8 mouse cellular contexts compared by ENCODE assay signal in the genomic region with DNA sequence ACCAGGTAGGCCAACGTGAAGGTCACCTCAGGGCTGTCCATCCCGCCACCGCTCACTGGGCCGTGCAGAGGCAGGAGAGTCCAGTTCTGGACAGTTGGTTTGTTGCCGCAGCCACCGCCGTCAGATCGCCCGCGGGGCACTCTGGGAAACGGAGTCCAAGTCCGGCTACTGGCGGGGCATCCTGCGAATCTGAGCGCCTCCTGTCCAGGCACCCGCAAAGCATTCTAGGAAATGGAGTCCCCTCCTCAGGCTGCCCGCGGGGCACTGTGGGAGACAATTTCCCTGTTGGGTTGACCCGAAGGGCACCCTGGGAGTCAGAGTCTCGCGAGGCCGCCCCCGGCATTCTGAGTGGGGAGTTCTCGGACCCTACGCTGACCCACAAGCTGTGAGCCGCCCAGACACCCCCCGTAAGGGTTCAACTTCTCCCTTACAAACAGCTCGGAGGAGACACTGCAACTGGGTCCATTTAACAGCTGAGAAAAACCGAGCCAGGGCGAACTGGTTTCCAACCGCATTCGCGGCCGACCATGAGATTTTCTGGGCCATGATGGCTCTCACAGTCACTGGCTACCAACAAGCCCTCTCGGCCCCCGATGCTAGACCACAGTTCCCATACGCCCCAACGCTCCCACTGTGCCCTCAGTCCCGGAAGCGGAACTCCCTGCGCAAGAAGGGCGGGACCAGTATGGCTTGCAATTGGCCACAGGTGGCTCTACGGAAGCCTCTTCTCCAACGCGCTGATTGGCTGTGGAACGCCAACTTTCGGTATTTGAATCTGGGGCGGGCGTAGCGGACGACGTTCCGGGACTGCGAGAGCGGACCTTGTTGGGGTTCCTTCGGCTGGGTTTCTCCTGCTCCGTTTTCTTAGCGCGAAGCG. TPM values are rescaled to one million over a fixed set of nuclear protein-coding genes. Genes with fewer than 3 reads are reported as not detected.
DNase-seq lines count a peak whose midpoint lies in the region; ATAC-seq and TF ChIP-seq lines count a peak whose summit lies in the region.

A gene (plus strand): TSS at position 342 of the 877 bp plus-strand sequence.
A gene (minus strand): TSS at position 630 of the 877 bp plus-strand sequence.

- WGBS in forebrain, embryonic 12.5 days, result under 1% methylated on average over 60 of the region's 60 CpGs
- under 1% methylated on average over 60 of the region's 60 CpGs for WGBS in heart, postnatal 0 days
- under 1% methylated on average over 60 of the region's 60 CpGs for WGBS in liver, embryonic 16.5 days (ENCODE audit: insufficient replicate concordance)
- WGBS in neural tube, embryonic 13.5 days, result under 1% methylated on average over 60 of the region's 60 CpGs

- no peak for TF ChIP-seq CTCF in E14TG2a.4 (conservative IDR thresholded peaks at IDR 0.05; ENCODE audit: low read length)
- no peak for TF ChIP-seq CTCF in heart, postnatal 0 days (IDR thresholded peaks at IDR 0.05; ENCODE audit: low read depth)
- no peak for TF ChIP-seq CTCF in testis, adult 2 months (IDR thresholded peaks at IDR 0.05; ENCODE audit: control insufficient read depth, insufficient read depth, insufficient replicate concordance, low read depth, low read length)

- peak; percentile 97 for ATAC-seq in forebrain, embryonic 12.5 days (ENCODE audit: low FRiP score)
- ATAC-seq in heart, postnatal 0 days (ENCODE audit: insufficient read depth, low read depth), result peak; percentile 96
- ATAC-seq in liver, embryonic 16.5 days (ENCODE audit: low read depth), result peak; percentile 92
- peak; percentile 97 for ATAC-seq in neural tube, embryonic 13.5 days (ENCODE audit: low read depth)

- peak; percentile 93 for TF ChIP-seq EP300 in heart, postnatal 0 days (IDR thresholded peaks at IDR 0.05; ENCODE audit: low read depth)

- peaks cover 63% of the 10 kb centered on the region for H3K4me1 ChIP-seq in E14TG2a.4 (replicated peaks; ENCODE audit: low read depth, low read length)
- H3K4me1 ChIP-seq in forebrain, embryonic 12.5 days, result peaks cover 36% of the 10 kb centered on the region
- H3K4me1 ChIP-seq in heart, postnatal 0 days (ENCODE audit: control insufficient read depth, insufficient read depth), result peaks cover 19% of the 10 kb centered on the region
- peaks cover 47% of the 10 kb centered on the region for H3K4me1 ChIP-seq in liver, embryonic 16.5 days (ENCODE audit: control insufficient read depth, low read depth, low read length)
- H3K4me1 ChIP-seq in neural tube, embryonic 13.5 days (replicated peaks), result peaks cover 34% of the 10 kb centered on the region
- peaks cover 7% of the 10 kb centered on the region for H3K4me1 ChIP-seq in testis, adult 2 months (ENCODE audit: control insufficient read depth, insufficient read depth, low read length)

- H3K4me2 ChIP-seq in forebrain, embryonic 12.5 days, result peak within 1 kb of the TSS; percentile 97
- peak within 1 kb of the TSS; percentile 86 for H3K4me2 ChIP-seq in heart, postnatal 0 days (ENCODE audit: low read depth, low read length)
- peak within 1 kb of the TSS; percentile 95 for H3K4me2 ChIP-seq in liver, embryonic 16.5 days (ENCODE audit: low read depth, low read length)
- H3K4me2 ChIP-seq in neural tube, embryonic 13.5 days, result peak within 1 kb of the TSS; percentile 95

- H3K27me3 ChIP-seq in E14TG2a.4 (ENCODE audit: insufficient read depth, low read length), result no peaks in the 10 kb centered on the region
- no peaks in the 10 kb centered on the region for H3K27me3 ChIP-seq in forebrain, embryonic 12.5 days
- no peaks in the 10 kb centered on the region for H3K27me3 ChIP-seq in heart, postnatal 0 days (ENCODE audit: control insufficient read depth, insufficient read depth, low read length)
- H3K27me3 ChIP-seq in liver, embryonic 16.5 days (ENCODE audit: control insufficient read depth, insufficient read depth, low read depth, low read length), result no peaks in the 10 kb centered on the region
- no peaks in the 10 kb centered on the region for H3K27me3 ChIP-seq in neural tube, embryonic 13.5 days
- H3K27me3 ChIP-seq in testis, adult 2 months (ENCODE audit: control insufficient read depth, insufficient read depth, low read length), result no peaks in the 10 kb centered on the region

- H3K9ac ChIP-seq in forebrain, embryonic 12.5 days, result peak within 1 kb of the TSS; percentile 86
- peak within 1 kb of the TSS; percentile 74 for H3K9ac ChIP-seq in heart, postnatal 0 days (replicated peaks; ENCODE audit: low read depth, low read length)
- peak within 1 kb of the TSS; percentile 94 for H3K9ac ChIP-seq in liver, embryonic 16.5 days (ENCODE audit: low read depth, low read length)
- H3K9ac ChIP-seq in neural tube, embryonic 13.5 days, result peak within 1 kb of the TSS; percentile 84

- peaks cover 67% of the 10 kb centered on the region for H3K36me3 ChIP-seq in E14TG2a.4 (ENCODE audit: insufficient read depth, low read length)
- H3K36me3 ChIP-seq in forebrain, embryonic 12.5 days (replicated peaks), result peaks cover 48% of the 10 kb centered on the region
- H3K36me3 ChIP-seq in heart, postnatal 0 days (replicated peaks; ENCODE audit: control insufficient read depth, insufficient read depth, low read length), result peaks cover 41% of the 10 kb centered on the region
- H3K36me3 ChIP-seq in liver, embryonic 16.5 days (ENCODE audit: control insufficient read depth, insufficient read depth), result peaks cover 41% of the 10 kb centered on the region
- peaks cover 35% of the 10 kb centered on the region for H3K36me3 ChIP-seq in neural tube, embryonic 13.5 days
- H3K36me3 ChIP-seq in testis, adult 2 months (ENCODE audit: control insufficient read depth, insufficient read depth, low read length), result peaks cover 6% of the 10 kb centered on the region

- peak within 1 kb of the TSS; percentile 95 for H3K4me3 ChIP-seq in E14TG2a.4 (replicated peaks; ENCODE audit: low read length)
- peak within 1 kb of the TSS; percentile 72 for H3K4me3 ChIP-seq in forebrain, embryonic 12.5 days (replicated peaks)
- H3K4me3 ChIP-seq in heart, postnatal 0 days (ENCODE audit: low read depth, low read length), result peak within 1 kb of the TSS; percentile 80
- H3K4me3 ChIP-seq in liver, embryonic 16.5 days (ENCODE audit: low read depth, low read length), result peak within 1 kb of the TSS; percentile 94
- peak within 1 kb of the TSS; percentile 68 for H3K4me3 ChIP-seq in neural tube, embryonic 13.5 days
- peak within 1 kb of the TSS; percentile 94 for H3K4me3 ChIP-seq in testis, adult 2 months (ENCODE audit: control insufficient read depth, low read depth, low read length)

- DNase-seq in c-Kit-positive CD71-positive TER-119-positive erythroid progenitor cells, embryonic 14.5 days (ENCODE audit: low spot score), result peak; percentile 96
- peak; percentile 100 for DNase-seq in heart, postnatal 0 days (ENCODE audit: low spot score)
- peak; percentile 96 to 98 for DNase-seq in kidney, postnatal 4 days

- peak within 1 kb of the TSS; percentile 91 for H3K27ac ChIP-seq in forebrain, embryonic 12.5 days
- peak within 1 kb of the TSS; percentile 98 for H3K27ac ChIP-seq in heart, postnatal 0 days (ENCODE audit: low read depth)
- H3K27ac ChIP-seq in liver, embryonic 16.5 days (ENCODE audit: low read length), result peak within 1 kb of the TSS; percentile 98
- H3K27ac ChIP-seq in neural tube, embryonic 13.5 days (replicated peaks), result peak within 1 kb of the TSS; percentile 95
- peak within 1 kb of the TSS; percentile 99 for H3K27ac ChIP-seq in testis, adult 2 months (ENCODE audit: control insufficient read depth, insufficient read depth, low read depth, low read length)

- peak; percentile 94 for TF ChIP-seq POLR2A in testis, adult 2 months (IDR thresholded peaks at IDR 0.05; ENCODE audit: control insufficient read depth, low read depth, low read length)

- no peaks in the 10 kb centered on the region for H3K9me3 ChIP-seq in E14TG2a.4 (ENCODE audit: low read length)
- no peaks in the 10 kb centered on the region for H3K9me3 ChIP-seq in forebrain, embryonic 12.5 days
- no peaks in the 10 kb centered on the region for H3K9me3 ChIP-seq in heart, postnatal 0 days (replicated peaks; ENCODE audit: control insufficient read depth, low read length)
- no peaks in the 10 kb centered on the region for H3K9me3 ChIP-seq in liver, embryonic 16.5 days (replicated peaks; ENCODE audit: control insufficient read depth, low read length)
- H3K9me3 ChIP-seq in neural tube, embryonic 13.5 days, result no peaks in the 10 kb centered on the region

RNA-seq across cellular contexts. Expression of the first gene that starts in this region (rescaled TPM):
- 265 and 272 TPM in 2 replicates for polyA plus RNA-seq in forebrain, embryonic 12.5 days (2016; fragmentation: Nextera tagmentation; extraction: Ambion mirVana)
- total RNA-seq in heart, postnatal 0 days (2014; rRNA removed; ENCODE audit: low replicate concordance), result 42.1 and 51.1 TPM in 2 replicates
- 35.2 and 39.4 TPM in 2 replicates for polyA plus RNA-seq in heart, postnatal 0 days (2015; fragmentation: Nextera tagmentation; extraction: Ambion mirVana)
- 127 and 129 TPM in 2 replicates for polyA plus RNA-seq in liver, embryonic 16.5 days (2015; fragmentation: Nextera tagmentation; extraction: Ambion mirVana)
- 40.7 and 46.3 TPM in 2 replicates for polyA plus RNA-seq in neural tube, embryonic 13.5 days (2015; fragmentation: Nextera tagmentation; extraction: Ambion mirVana)
- 42.6 and 42.8 TPM in 2 replicates for polyA plus RNA-seq in testis, adult 2 months (2012; rRNA removed)

RNA-seq across cellular contexts. Expression of the second gene that starts in this region (rescaled TPM):
- polyA plus RNA-seq in forebrain, embryonic 12.5 days (2016; fragmentation: Nextera tagmentation; extraction: Ambion mirVana), result 34.6 and 39.6 TPM in 2 replicates
- total RNA-seq in heart, postnatal 0 days (2014; rRNA removed; ENCODE audit: low replicate concordance), result 21.7 and 57.9 TPM in 2 replicates
- polyA plus RNA-seq in heart, postnatal 0 days (2015; fragmentation: Nextera tagmentation; extraction: Ambion mirVana), result 23.8 and 27.0 TPM in 2 replicates
- polyA plus RNA-seq in liver, embryonic 16.5 days (2015; fragmentation: Nextera tagmentation; extraction: Ambion mirVana), result 21.7 and 21.8 TPM in 2 replicates
- polyA plus RNA-seq in neural tube, embryonic 13.5 days (2015; fragmentation: Nextera tagmentation; extraction: Ambion mirVana), result 24.7 and 27.6 TPM in 2 replicates
- 50.6 and 56.1 TPM in 2 replicates for polyA plus RNA-seq in testis, adult 2 months (2012; rRNA removed)

Comparison
In these comparisons a context has a peak if more than half of its experiments do, and no peak if none do; other contexts are left out.
1. Peak in every context shown above with its lines: DNase-seq, ATAC-seq, H3K4me3 ChIP-seq and H3K27ac ChIP-seq.